Mouse (Mus musculus) T-helper 1 cell (primary cell): ENCODE measurements at regions not wholly inside any gene's neighbourhood (a gene's known extent, or its start where the extent isn't known, plus 50 kb on each side); places are given as distances from the start of the nearest gene placed in this dataset.
"Not testable (repeated sequence)": the region's sequence is repeated elsewhere in the genome, so short reads cannot be mapped to it uniquely, and the experiment has no call there.

ENCODE experiments used
- in situ Hi-C: fragments of 300-600 bp; cut with MboI, MseI; formaldehyde crosslinking; loops from one replicate; pipeline ENCODE4 v1.15.1; 2025; ENCODE audit warnings: high pct_unique_total_duplicates

DNA sequence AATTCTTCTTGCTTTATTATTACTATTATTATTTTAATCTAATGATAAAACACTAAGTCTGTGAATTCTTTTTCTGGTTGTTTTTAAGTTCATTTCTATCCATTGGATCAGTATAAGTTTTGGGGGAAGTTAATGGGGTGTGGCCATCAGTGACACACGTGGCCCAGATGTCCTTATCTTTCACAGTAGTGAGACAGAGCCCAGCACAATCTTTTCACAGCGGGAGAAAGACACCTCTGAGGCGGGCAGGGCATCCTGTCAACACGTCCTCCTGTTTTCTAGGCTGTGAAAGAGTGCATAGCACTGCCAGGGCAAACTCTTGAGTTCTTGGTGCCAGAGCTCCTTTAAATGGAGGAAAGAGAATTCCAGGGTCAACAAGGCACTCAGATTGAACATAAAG, 162.1 kb downstream of the Ifng start:
- in situ Hi-C loops, result no loop called here

- in situ Hi-C loops, result no loop called here
These were observed 163.1 kb downstream of the Ifng start for GRCm38 (mm10) chr10:118603857-118604414.

DNA sequence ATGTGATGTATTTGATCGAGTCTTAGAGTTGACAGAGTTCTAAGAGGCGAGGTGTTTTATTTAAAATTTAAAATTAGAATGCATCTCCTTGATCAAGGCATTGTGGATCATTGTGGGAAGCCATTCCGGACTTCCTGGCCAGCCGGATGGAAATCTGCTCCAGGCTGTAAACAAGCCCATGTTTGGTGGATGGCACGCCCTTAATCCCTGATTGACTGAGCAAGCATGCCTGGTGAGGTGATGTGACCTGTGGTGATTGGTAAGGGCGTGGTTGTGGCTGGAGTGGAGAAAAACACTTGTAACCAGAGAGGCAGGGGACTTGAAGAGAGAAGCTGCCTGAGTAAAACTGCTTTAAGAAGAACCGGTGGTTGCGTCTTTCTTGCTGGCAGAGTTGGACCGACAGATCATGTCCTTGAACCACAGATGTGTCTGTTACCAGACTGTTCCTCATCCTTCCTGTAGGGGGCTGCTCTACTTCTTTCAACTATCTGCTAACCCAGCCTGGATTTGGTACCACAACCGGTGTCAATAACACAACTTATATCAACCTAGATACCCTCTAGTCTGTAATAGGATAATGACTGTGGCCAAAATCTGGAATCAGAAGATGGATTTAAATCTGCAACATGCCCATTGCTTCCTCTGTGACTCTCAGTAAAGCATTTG, 164.4 kb downstream of the Ifng start:
- in situ Hi-C loops, result no loop called here

GRCm38 (mm10) chr10:118607418-118607817, 166.6 kb downstream of the Ifng start:
- in situ Hi-C loops, result no loop called here

- in situ Hi-C loops, result no loop called here
These were observed 167.7 kb downstream of the Ifng start for GRCm38 (mm10) chr10:118608376-118609145.

- in situ Hi-C loops, result no loop called here
These were observed 168.3 kb downstream of the Ifng start for GRCm38 (mm10) chr10:118609157-118609556.

DNA sequence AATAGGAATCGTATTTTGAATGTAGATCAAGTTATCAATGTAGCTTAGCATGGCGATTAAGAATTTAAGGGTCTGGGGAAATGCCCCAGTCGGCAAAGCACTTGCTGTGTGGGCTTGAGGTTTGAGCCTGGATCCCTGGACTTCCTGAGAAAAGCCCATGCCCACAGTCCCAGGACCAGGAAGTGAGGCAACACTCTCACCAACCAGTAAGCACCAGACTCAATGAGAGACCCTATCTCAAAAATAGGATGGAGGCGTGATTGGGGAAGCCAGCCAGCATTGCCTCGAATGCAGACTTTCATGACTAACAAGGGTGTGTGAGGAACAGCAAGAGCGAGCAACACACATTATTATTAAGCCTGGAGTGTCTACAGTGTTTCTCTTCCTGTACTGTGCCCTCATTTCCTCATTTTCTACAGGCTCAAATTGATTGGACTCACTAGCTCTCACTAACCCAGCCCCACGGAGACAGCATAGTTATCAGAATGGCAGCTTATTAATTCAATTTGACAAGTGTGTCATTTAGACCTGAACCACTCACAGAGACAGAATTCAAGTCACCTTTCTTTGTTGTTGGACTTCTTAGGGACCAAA, 170.1 kb downstream of the Ifng start:
- in situ Hi-C loops, result no loop called here

DNA sequence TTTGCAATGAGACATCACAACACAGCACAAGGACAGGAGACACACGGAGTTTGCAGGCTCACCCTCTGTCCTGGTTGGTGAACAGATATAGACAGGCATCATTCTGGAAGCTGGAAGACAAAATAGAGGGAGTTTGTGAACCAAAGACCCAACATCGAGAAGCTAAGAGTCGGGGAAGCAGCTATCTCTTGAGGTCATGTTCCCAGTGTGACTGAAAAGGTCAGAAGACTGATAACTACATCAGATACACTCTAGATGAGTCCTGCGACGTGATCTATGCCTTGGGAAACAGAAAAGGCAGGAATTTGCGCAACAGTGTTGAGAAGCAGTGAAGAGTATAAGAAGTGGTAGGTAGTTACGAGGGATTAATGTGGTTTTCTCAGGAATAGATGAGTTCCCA, 171.2 kb downstream of the Ifng start:
- in situ Hi-C loops, result no loop called here

DNA sequence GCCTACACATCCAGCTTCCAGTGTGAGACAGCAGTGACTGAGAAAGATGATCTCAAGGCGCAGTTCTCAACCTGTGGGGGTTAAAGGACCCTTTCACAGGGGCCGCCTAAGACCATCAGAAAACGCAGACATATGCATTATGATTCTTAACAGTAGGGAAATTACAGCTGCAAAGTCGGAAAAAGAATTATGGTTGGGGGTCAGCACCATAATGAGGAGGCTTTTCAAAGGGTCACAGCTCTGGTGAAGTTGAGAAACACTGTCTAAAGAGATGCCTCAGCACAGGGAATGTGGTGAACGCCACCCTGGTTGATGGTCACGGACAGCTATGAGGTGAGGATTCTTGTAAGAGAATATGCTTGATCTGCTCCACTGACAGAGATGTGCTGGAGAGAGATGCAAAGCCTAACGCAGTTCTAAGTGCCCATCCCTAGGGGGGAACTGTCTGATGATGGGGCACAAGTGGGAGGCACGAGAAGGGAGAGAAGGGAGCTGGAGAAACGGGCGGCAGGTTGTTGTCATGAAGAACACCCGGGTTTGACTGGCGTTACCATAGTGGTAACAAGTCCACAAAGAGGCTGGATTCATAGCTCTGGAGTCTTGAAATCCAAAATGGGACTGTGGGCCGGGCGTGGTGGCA, 172.3 kb downstream of the Ifng start:
- in situ Hi-C loops, result no loop called here

- in situ Hi-C loops, result no loop called here
These were observed 173.5 kb downstream of the Ifng start for GRCm38 (mm10) chr10:118614251-118614865.

DNA sequence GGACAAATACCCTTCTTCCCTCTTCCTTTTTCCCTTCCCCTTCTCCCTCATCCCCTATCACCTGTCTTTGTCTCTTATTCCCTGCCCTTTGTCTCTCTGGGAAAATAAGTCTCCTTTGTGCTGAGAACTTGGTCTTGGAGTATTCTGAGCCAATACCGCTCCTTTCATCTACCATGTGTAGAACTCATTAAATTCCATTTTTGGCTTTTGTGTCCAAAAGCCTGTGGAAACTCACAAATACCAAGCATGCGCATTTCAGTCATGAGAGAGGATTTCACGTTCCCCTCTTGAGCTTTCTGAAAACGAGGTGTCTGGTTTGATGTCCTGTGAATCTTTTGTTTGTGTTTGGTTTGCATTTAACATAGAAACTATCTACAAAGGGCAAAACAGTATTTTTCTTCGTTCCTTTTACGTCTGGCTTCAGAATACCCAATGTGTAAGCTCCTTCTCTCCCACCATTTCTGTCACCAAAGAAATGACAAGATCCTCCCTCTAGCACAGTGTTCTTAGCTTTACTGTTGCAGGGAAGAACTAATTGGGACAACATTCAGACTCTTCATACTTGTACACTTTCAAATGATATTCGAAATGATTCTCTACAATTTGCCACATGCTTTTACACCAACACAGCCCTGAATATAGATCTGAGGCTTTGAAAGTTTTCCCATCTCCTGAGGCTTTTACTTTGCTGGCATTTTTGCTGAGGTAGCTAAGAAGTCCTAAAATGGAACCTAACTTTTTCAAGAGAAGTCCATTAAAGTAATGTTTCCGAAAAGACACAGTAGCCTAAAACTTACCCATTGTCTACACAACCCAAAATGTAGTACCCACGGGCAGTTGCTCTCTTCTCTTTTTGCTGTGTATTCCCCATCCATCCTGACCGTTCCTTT, 174.5 kb downstream of the Ifng start:
- in situ Hi-C loops, result no loop called here

DNA sequence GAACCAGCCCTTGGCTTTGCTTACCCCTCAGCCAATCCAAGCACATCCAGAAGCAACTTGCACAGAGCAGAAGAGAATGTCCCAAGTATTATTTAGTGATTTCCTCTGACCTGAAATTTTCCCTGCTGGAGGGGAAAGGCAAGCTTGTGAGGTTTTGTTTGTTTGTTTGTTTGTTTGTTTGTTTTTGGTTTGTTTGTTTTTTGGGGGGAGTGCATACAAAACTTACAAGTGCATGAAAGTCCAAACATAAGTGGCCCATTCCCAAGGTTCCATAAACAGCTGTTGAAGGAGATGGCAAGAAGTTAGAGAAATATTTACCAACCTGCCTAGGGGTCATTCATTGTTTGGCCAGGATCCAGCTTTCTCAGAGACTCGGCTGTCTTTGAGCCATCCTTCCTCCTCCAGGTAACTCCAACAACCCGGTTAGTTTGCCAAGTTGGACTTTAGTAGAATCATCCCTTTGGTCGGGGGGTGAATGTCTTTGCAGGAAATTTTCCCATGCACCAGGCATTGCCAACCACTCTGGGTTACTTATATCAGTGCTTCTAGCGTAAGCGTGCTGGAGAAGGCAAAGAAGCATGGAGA, 175.3 kb downstream of the Ifng start:
- in situ Hi-C loops, result no loop called here

GRCm38 (mm10) chr10:118617291-118618044, 176.6 kb downstream of the Ifng start:
- in situ Hi-C loops, result no loop called here

DNA sequence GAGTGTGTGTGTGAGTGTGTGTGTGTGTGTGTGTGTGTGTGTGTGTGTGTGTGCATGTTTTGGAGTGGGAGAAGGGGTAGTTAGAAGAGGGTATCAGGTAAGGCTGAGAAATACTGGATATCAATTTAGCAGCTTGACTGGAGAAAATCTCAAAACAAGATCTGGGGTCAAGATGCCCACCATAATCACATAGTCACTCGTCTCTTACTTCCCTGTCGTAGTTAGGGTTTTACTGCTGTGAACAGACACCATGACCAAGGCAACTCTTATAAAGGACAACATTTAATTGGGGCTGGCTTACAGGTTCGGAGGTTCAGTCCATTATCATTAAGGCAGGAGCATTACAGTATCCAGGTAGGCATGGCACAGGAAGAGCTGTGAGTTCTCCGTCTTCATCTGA, 177.4 kb downstream of the Ifng start:
- in situ Hi-C loops, result not testable (repeated sequence)

GRCm38 (mm10) chr10:118618766-118619600, 178.1 kb downstream of the Ifng start:
- in situ Hi-C loops, result no loop called here

GRCm38 (mm10) chr10:118619601-118620000, 178.8 kb downstream of the Ifng start:
- in situ Hi-C loops, result no loop called here

DNA sequence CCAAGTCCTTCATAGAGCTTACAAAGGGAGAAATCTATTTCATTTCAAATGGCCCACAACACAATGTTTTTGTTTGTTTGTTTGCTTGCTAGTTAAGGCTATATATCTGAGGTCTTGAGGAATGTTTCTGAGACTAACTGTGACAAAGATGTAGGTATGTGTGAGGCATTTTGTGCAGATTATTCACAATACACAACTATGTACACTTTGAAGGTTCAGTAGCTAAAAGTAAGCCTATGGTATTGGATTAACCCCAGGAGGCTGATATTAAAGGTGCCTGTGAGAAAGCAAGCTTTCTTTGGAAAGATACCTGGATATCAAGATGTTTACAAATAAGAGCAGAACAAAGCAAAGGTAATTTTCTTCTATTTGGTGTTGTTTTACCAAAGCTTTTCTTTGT, 179.8 kb downstream of the Ifng start:
- in situ Hi-C loops, result no loop called here

GRCm38 (mm10) chr10:118621546-118621945, 180.7 kb downstream of the Ifng start:
- in situ Hi-C loops, result no loop called here

DNA sequence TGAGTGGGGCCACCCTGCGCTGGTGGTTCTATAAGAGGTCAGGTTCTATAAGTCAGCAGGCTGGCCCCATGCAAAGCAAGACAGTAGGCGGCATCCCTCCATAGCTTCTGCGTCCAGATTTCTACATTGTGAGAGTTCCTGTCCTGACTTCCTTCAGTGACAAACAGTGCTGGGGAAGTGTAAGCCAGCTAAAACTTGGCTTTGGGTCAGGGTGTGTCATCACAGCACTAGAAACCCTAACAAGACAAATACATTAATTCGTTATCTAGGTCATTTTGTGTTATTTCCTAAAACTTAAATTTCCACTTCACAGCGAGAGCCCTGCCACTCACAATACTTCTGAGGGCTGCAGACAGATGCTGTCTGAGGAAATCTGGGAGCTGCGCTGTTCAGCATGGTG, 181.3 kb downstream of the Ifng start:
- in situ Hi-C loops, result no loop called here
